Mouse (Mus musculus) midbrain, embryonic 15.5 days (tissue): Measurements from ENCODE around the gene Mia. TPM values are rescaled to one million over a fixed set of nuclear protein-coding genes. Genes with fewer than 3 reads are reported as not detected.

ENCODE experiments used
- ATAC-seq: fragments of 200-750 bp; cut with Nextera tagmentation; replicated peaks from 2 replicates; pipeline ENCODE4 v1.8.0; 2017; ENCODE audit warnings: moderate TSS enrichment
- H3K27ac ChIP-seq: fragments of 300-500 bp; sonication (generic); 2 replicates; pipeline ENCODE4 v1.5.1; 2015; ENCODE audit warnings: mild to moderate bottlenecking, inconsistent platforms
- H3K27me3 ChIP-seq: fragments of 300-500 bp; sonication (generic); replicated peaks from 2 replicates; pipeline ENCODE4 v1.6.1; 2015; ENCODE audit warnings: inconsistent platforms
- H3K36me3 ChIP-seq: fragments of 300-500 bp; sonication (generic); replicated peaks from 2 replicates; pipeline ENCODE4 v1.6.1; 2015; ENCODE audit warnings: inconsistent platforms
- H3K4me1 ChIP-seq: fragments of 300-500 bp; sonication (generic); 2 replicates; pipeline ENCODE4 v1.6.1; 2015; ENCODE audit warnings: inconsistent platforms
- H3K4me2 ChIP-seq: fragments of 300-500 bp; sonication (generic); 2 replicates; pipeline ENCODE4 v1.6.1; 2015; ENCODE audit warnings: inconsistent platforms, mild to moderate bottlenecking, moderate library complexity
- H3K4me3 ChIP-seq: fragments of 300-500 bp; sonication (generic); 2 replicates; pipeline ENCODE4 v1.5.1; 2015; ENCODE audit warnings: mild to moderate bottlenecking, inconsistent platforms
- H3K9ac ChIP-seq: fragments of 300-500 bp; sonication (generic); 2 replicates; pipeline ENCODE4 v1.6.1; 2015; ENCODE audit warnings: mild to moderate bottlenecking, inconsistent platforms
- H3K9me3 ChIP-seq: fragments of 300-500 bp; sonication (generic); 2 replicates; pipeline ENCODE4 v1.6.1; 2016; ENCODE audit warnings: inconsistent platforms
- WGBS: fragments of 180-500 bp; shearing (Covaris S2); methylation state at CpG from one replicate; pipeline ENCODE4 v1.1.7; 2015; ENCODE audit warnings: mixed read lengths; 5-methylcytosine and 5-hydroxymethylcytosine counted together
- microRNA counts: library from miRNA; unstranded; fragments of <30 nt; microRNA quantifications from one replicate; lab custom pipeline; 2016
- microRNA-seq: library from miRNA; unstranded; fragments of <30 nt; microRNA quantifications from one replicate; pipeline ENCODE4, GENCODE M21; 2016
- polyA plus RNA-seq: library from polyadenylated mRNA; unstranded; fragments of >200 nt; fragmentation: Nextera tagmentation; extraction: Ambion mirVana; gene quantifications from 2 replicates; pipeline ENCODE4 v1.2.1, GENCODE M21; 2015

Gene Mia
- polyA plus RNA-seq, 1 experiment from 2014 or later = 14.0 TPM

GRCm38 (mm10) chr7:27136410-27136996 is 44.5 kb downstream of the Mia start:
- Histone ChIP-seq H3K4me2 (no peak overlapping the region), H3K9ac (no peak overlapping the region), H3K4me1 (no peaks in the 10 kb centered on the region), H3K4me3 (no peak overlapping the region), H3K27ac (no peak overlapping the region), H3K9me3 (no peaks in the 10 kb centered on the region), H3K36me3 (no peaks in the 10 kb centered on the region), H3K27me3 (no peaks in the 10 kb centered on the region)
- no peak for ATAC-seq
- WGBS = 58% methylated on average over 8 of the region's 8 CpGs

GRCm38 (mm10) chr7:27133757-27134156 is 47.2 kb downstream of the Mia start:
- H3K4me3 ChIP-seq = no peak overlapping the region
- H3K4me2 ChIP-seq = no peak overlapping the region
- no peaks in the 10 kb centered on the region for H3K27me3 ChIP-seq
- no peaks in the 10 kb centered on the region for H3K9me3 ChIP-seq
- H3K27ac ChIP-seq = no peak overlapping the region
- WGBS = 82% methylated on average over 4 of the region's 4 CpGs
- ATAC-seq = no peak
- H3K4me1 ChIP-seq = no peaks in the 10 kb centered on the region
- no peaks in the 10 kb centered on the region for H3K36me3 ChIP-seq
- no peak overlapping the region for H3K9ac ChIP-seq

- Histone ChIP-seq H3K27me3 (no peaks in the 10 kb centered on the region), H3K4me3 (no peak overlapping the region), H3K4me2 (no peak overlapping the region), H3K27ac (no peak overlapping the region), H3K4me1 (no peaks in the 10 kb centered on the region), H3K9ac (no peak overlapping the region), H3K9me3 (no peaks in the 10 kb centered on the region), H3K36me3 (no peaks in the 10 kb centered on the region)
- no peak for ATAC-seq
- 69% methylated on average over 12 of the region's 12 CpGs for WGBS
Measured at GRCm38 (mm10) chr7:27133156-27133555, 47.8 kb downstream of the Mia start.

GRCm38 (mm10) chr7:27132588-27132987 is 48.4 kb downstream of the Mia start:
- H3K27ac ChIP-seq = no peak overlapping the region
- no peak overlapping the region for H3K9ac ChIP-seq
- no peaks in the 10 kb centered on the region for H3K9me3 ChIP-seq
- H3K4me2 ChIP-seq = no peak overlapping the region
- ATAC-seq = no peak
- H3K36me3 ChIP-seq = no peaks in the 10 kb centered on the region
- H3K4me3 ChIP-seq = no peak overlapping the region
- no peaks in the 10 kb centered on the region for H3K4me1 ChIP-seq
- 15% methylated on average over 10 of the region's 10 CpGs for WGBS
- H3K27me3 ChIP-seq = no peaks in the 10 kb centered on the region

GRCm38 (mm10) chr7:27131387-27131786 is 49.6 kb downstream of the Mia start:
- H3K4me2 ChIP-seq = no peak overlapping the region
- ATAC-seq = no peak
- no peaks in the 10 kb centered on the region for H3K36me3 ChIP-seq
- no peak overlapping the region for H3K4me3 ChIP-seq
- no peak overlapping the region for H3K9ac ChIP-seq
- H3K27ac ChIP-seq = no peak overlapping the region
- 54% methylated on average over 2 of the region's 2 CpGs for WGBS
- H3K4me1 ChIP-seq = no peaks in the 10 kb centered on the region
- H3K27me3 ChIP-seq = no peaks in the 10 kb centered on the region
- no peaks in the 10 kb centered on the region for H3K9me3 ChIP-seq

- H3K4me3 ChIP-seq = no peak overlapping the region
- H3K9me3 ChIP-seq = no peaks in the 10 kb centered on the region
- H3K4me2 ChIP-seq = no peak overlapping the region
- H3K27me3 ChIP-seq = no peaks in the 10 kb centered on the region
- no peaks in the 10 kb centered on the region for H3K36me3 ChIP-seq
- H3K27ac ChIP-seq = no peak overlapping the region
- no peak for ATAC-seq
- 89% methylated on average over 22 of the region's 22 CpGs for WGBS
- H3K4me1 ChIP-seq = no peaks in the 10 kb centered on the region
- H3K9ac ChIP-seq = no peak overlapping the region
Measured at GRCm38 (mm10) chr7:27130521-27131370, 50.2 kb downstream of the Mia start.

- no peaks in the 10 kb centered on the region for H3K4me1 ChIP-seq
- no peak overlapping the region for H3K4me3 ChIP-seq
- no peak overlapping the region for H3K9ac ChIP-seq
- no peak for ATAC-seq
- H3K4me2 ChIP-seq = no peak overlapping the region
- no peaks in the 10 kb centered on the region for H3K9me3 ChIP-seq
- WGBS = 86% methylated on average over 12 of the region's 12 CpGs
- H3K27ac ChIP-seq = no peak overlapping the region
- H3K27me3 ChIP-seq = no peaks in the 10 kb centered on the region
- no peaks in the 10 kb centered on the region for H3K36me3 ChIP-seq
Measured at GRCm38 (mm10) chr7:27129811-27130210, 51.1 kb downstream of the Mia start.

MicroRNA genes within 50 kb of the gene (microRNA counts, 519-probe panel; counts per million panel counts)
- not detected for microRNA mmu-miR-1191 (lab: Ali Mortazavi, UCI)

Small RNAs within 50 kb of the gene (microRNA-seq; reads per million reads assigned to microRNA genes)
- 3.3 reads per million, percentile 16 among the genes with 10 or more reads in this experiment for gene Mir1191
- 2.2 reads per million, percentile 7 among the genes with 10 or more reads in this experiment for gene Mir3101

Other genes starting within 250 kb of the Mia start
- gene Cyp2a22, start 241.8 kb downstream of the Mia start, polyA plus RNA-seq = not detected in 2 replicates
- not detected in 2 replicates for gene Cyp2a12, start 152.1 kb downstream of the Mia start, polyA plus RNA-seq
- 0.09 and 0.15 TPM in 2 replicates for gene Cyp2f2, start 61.2 kb downstream of the Mia start, polyA plus RNA-seq
- 0.11 TPM in 1 of 2 replicates, not detected in the other for gene Cyp2t4, start 27.4 kb downstream of the Mia start, polyA plus RNA-seq
- 113 and 126 TPM in 2 replicates for gene Egln2, start 14.4 kb downstream of the Mia start, polyA plus RNA-seq
- gene Rab4b, start 2.3 kb downstream of the Mia start, polyA plus RNA-seq = 101 and 107 TPM in 2 replicates
- gene Gm21983, start 71 bp downstream of the Mia start, polyA plus RNA-seq = 0.40 and 0.62 TPM in 2 replicates
- 3.7 and 3.9 TPM in 2 replicates for gene BC024978, start 14.6 kb upstream of the Mia start, polyA plus RNA-seq
- gene Snrpa, start 15.1 kb upstream of the Mia start, polyA plus RNA-seq = 204 and 215 TPM in 2 replicates
- 8.5 and 8.7 TPM in 2 replicates for gene Itpkc, start 47.5 kb upstream of the Mia start, polyA plus RNA-seq
- gene Coq8b, start 51.9 kb upstream of the Mia start, polyA plus RNA-seq = 26.9 and 27.9 TPM in 2 replicates
- gene Numbl, start 77.3 kb upstream of the Mia start, polyA plus RNA-seq = 58.7 and 66.3 TPM in 2 replicates
- 13.4 and 15.7 TPM in 2 replicates for gene Ltbp4, start 156.5 kb upstream of the Mia start, polyA plus RNA-seq
- gene Shkbp1, start 174.9 kb upstream of the Mia start, polyA plus RNA-seq = 63.9 and 64.7 TPM in 2 replicates
- not detected in 2 replicates for gene Gm20479, start 176.3 kb upstream of the Mia start, polyA plus RNA-seq